Mouse (Mus musculus) embryonic facial prominence, embryonic 11.5 days (tissue): Measurements from ENCODE around the gene Copa. TPM values are rescaled to one million over a fixed set of nuclear protein-coding genes. Genes with fewer than 3 reads are reported as not detected.
A peak's percentile ranks its signal among the peaks of the same experiment; 100 is the strongest.

ENCODE experiments used
- ATAC-seq: fragments of 200-750 bp; cut with Nextera tagmentation; replicated peaks from 2 replicates; pipeline ENCODE4 v1.8.0; 2017; ENCODE audit warnings: low read depth; ENCODE audit not compliant: insufficient number of reproducible peaks, low FRiP score, low TSS enrichment
- DNase-seq: peaks from one replicate; pipeline ENCODE4 v3.0.0-alpha.2; 2015; ENCODE audit warnings: low spot score
- H3K27ac ChIP-seq: fragments of 300-500 bp; sonication (generic); replicated peaks from 2 replicates; pipeline ENCODE4 v1.5.1; 2014; ENCODE audit warnings: mild to moderate bottlenecking, low read depth, low read length, control low read depth
- H3K27me3 ChIP-seq: fragments of 300-500 bp; sonication (generic); 2 replicates; pipeline ENCODE4 v1.6.1; 2014; ENCODE audit warnings: mild to moderate bottlenecking, low read length, moderate library complexity, mixed read lengths; ENCODE audit not compliant: control insufficient read depth, insufficient read depth
- H3K36me3 ChIP-seq: fragments of 300-500 bp; sonication (generic); replicated peaks from 2 replicates; pipeline ENCODE4 v1.6.1; 2014; ENCODE audit warnings: low read depth, mild to moderate bottlenecking, low read length, moderate library complexity, mixed read lengths; ENCODE audit not compliant: control insufficient read depth, insufficient read depth
- H3K4me1 ChIP-seq: fragments of 300-500 bp; sonication (generic); 2 replicates; pipeline ENCODE4 v1.6.1; 2014; ENCODE audit warnings: low read length, mixed read lengths; ENCODE audit not compliant: control insufficient read depth, insufficient read depth
- H3K4me2 ChIP-seq: fragments of 300-500 bp; sonication (generic); 2 replicates; pipeline ENCODE4 v1.6.1; 2014; ENCODE audit warnings: low read depth, mild to moderate bottlenecking, control low read depth, low read length, moderate library complexity
- H3K4me3 ChIP-seq: fragments of 300-500 bp; sonication (generic); 2 replicates; pipeline ENCODE4 v1.5.1; 2014; ENCODE audit warnings: low read depth, low read length, control low read depth
- H3K9ac ChIP-seq: fragments of 300-500 bp; sonication (generic); replicated peaks from 2 replicates; pipeline ENCODE4 v1.6.1; 2014; ENCODE audit warnings: mild to moderate bottlenecking, control low read depth, low read length
- H3K9me3 ChIP-seq: fragments of 300-500 bp; sonication (generic); replicated peaks from 2 replicates; pipeline ENCODE4 v1.6.1; 2016; ENCODE audit warnings: mild to moderate bottlenecking, low read length, inconsistent platforms, mixed read lengths; ENCODE audit not compliant: control insufficient read depth
- WGBS: fragments of 180-500 bp; shearing (Covaris S2); extraction: QIAGEN DNeasy Blood & Tissue Kit; methylation state at CpG from one replicate; pipeline ENCODE4 v1.1.7; 2014; 5-methylcytosine and 5-hydroxymethylcytosine counted together
- polyA plus RNA-seq: library from polyadenylated mRNA; unstranded; fragments of >200 nt; fragmentation: Nextera tagmentation; extraction: Ambion mirVana; gene quantifications from 2 replicates; pipeline ENCODE4 v1.2.1, GENCODE M21; 2014

Gene Copa
- 185 and 186 TPM in 2 replicates for polyA plus RNA-seq

DNA sequence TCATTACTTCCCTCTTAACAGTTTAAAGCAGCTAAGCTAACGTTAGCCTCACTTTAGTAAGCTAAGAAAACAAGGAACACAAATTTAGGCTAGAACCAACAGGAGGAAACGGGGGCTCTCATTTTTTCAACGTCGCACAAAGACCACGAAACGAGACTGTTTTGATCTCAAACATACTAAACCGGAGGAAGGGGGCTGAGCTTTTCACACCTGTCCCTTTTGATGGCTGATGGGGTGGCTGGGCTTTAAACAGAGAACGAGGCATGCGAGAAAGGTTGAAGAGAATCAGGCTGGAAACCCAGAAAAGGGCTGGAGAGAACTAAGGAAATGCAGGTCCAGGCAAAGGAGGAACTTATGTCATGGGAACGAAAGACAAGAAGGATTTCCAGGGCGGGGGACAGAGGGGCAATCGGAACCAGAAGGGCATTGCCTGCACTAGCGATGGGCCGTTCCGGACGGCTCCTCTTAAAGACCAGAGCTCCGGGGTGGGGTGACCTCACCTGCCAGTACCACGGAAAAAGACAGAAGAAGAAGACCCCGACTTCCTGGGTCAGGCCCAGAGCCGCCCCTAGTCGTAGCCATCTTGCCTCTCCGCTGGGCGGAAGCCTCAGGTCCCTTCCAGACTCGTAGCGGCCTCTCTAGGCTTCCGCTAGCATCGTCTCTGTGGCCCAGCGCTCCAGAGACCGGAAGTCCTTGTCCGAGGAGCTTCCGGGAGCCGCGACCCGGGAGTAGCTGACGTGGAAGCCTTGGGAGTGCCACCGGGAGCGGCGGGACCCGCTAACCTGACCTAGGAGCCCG lies at the start of gene Copa, which contains the start of gene Ncstn:
Copa (plus strand) TSS at position 429 of the 798 bp plus-strand sequence.
Ncstn (minus strand) TSS at position 695 of the 798 bp plus-strand sequence.
- peak; percentile 96 for ATAC-seq
- WGBS = under 1% methylated on average over 40 of the region's 40 CpGs
- no peaks in the 10 kb centered on the region for H3K4me1 ChIP-seq

DNA sequence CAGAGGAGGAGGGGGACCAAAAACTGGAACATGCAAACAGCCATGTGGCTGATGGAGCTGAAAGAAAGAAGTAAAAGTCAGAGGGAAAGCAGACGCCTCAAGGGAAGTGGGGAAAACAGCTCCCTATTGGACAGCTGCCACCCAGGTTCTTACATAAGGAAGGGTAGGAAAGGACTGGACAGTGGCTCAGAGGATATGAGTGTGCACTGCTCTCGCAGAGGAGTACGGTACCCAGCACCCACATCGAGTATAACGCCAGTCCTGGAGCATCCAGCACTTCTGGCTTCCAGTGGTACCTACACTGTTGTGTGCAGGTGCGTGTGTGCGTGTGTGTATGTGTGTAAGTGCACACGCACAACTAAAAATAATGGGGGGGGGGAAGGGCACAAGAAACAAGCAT lies 35.9 kb upstream of the Copa start:
- H3K36me3 ChIP-seq = no peaks in the 10 kb centered on the region
- no peak for DNase-seq
- 72% methylated on average over 8 of the region's 8 CpGs for WGBS
- no peak overlapping the region for H3K9ac ChIP-seq
- no peaks in the 10 kb centered on the region; the same call in 1 of the 2 replicates for H3K27me3 ChIP-seq
- no peak overlapping the region for H3K4me3 ChIP-seq
- no peak overlapping the region for H3K27ac ChIP-seq
- no peak overlapping the region for H3K4me2 ChIP-seq
- H3K4me1 ChIP-seq = no peaks in the 10 kb centered on the region; the same call in 1 of the 2 replicates
- ATAC-seq = no peak
- H3K9me3 ChIP-seq = no peaks in the 10 kb centered on the region

More for the DNA sequence above, at the start of gene Copa, which contains the start of gene Ncstn:
- no peaks in the 10 kb centered on the region for H3K9me3 ChIP-seq
- peak within 1 kb of the TSS; percentile 47 for H3K4me2 ChIP-seq
- H3K9ac ChIP-seq = peak within 1 kb of the TSS; percentile 87
- H3K36me3 ChIP-seq = peaks cover 2% of the 10 kb centered on the region; the same call in 1 of the 2 replicates
- H3K4me3 ChIP-seq = peak within 1 kb of the TSS; percentile 92
- H3K27ac ChIP-seq = peak within 1 kb of the TSS; percentile 59
- H3K27me3 ChIP-seq = no peaks in the 10 kb centered on the region
- DNase-seq = peak; percentile 97

DNA sequence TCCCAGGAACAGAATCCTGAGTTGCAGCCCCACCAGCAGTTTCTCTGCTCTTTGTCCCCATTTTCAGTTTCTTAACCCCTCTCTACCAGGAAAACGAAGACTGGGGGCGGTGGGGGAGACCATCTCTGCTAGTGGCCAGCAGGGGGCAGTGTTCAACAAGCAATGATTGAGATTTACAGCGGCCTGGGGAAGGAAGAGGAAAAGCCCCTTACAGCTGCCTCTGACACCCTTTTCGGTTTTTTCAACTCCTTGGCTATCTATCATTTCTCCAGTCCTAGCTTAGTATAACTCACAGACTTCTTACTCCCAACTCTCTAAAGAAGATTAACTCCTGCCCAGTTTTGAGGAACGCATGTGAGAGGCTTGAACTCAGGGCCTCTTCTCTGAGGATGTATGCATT lies 35.4 kb upstream of the Copa start:
- WGBS = 16% methylated on average over 5 of the region's 5 CpGs
- H3K4me1 ChIP-seq = no peaks in the 10 kb centered on the region; the same call in 1 of the 2 replicates
- no peak overlapping the region for H3K4me2 ChIP-seq
- no peak overlapping the region for H3K4me3 ChIP-seq
- H3K36me3 ChIP-seq = no peaks in the 10 kb centered on the region
- H3K27ac ChIP-seq = no peak overlapping the region
- H3K9me3 ChIP-seq = no peaks in the 10 kb centered on the region
- DNase-seq (peak; percentile 90), ATAC-seq (peak; percentile 14; the same call in 1 of the 2 replicates)
- H3K27me3 ChIP-seq = peaks cover 2% of the 10 kb centered on the region; the same call in 1 of the 2 replicates
- H3K9ac ChIP-seq = no peak overlapping the region

DNA sequence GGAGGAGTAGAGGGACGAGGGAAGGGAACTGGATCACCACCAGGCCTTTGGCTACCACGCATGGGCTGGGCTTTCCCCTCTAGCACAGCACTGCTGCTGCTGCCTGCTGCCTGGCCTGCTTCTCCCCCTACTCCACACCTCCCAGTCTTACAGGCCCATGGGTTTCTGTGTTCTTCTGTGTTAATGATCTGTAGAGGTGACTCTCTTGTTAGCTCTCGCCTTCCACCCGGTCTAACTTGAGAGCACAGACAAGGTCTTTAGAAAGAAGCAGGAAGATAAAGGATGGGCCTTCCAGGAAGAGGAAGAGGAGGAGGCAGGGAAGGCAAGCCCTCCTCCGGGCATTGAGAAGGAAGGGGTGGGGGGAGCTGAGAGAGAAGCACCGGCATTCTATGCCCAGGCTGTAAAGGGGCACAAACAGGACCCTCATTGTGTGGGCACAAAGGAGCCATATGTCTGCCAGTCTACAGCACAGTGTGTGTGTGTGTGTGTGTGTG lies 34.0 kb upstream of the Copa start:
- H3K27ac ChIP-seq = no peak overlapping the region
- no peaks in the 10 kb centered on the region for H3K36me3 ChIP-seq
- H3K4me1 ChIP-seq = no peaks in the 10 kb centered on the region; the same call in none of the 2 replicates
- ATAC-seq = peak; percentile 40; the same call in 1 of the 2 replicates
- no peak overlapping the region for H3K4me3 ChIP-seq
- no peaks in the 10 kb centered on the region for H3K9me3 ChIP-seq
- no peak overlapping the region for H3K4me2 ChIP-seq
- H3K27me3 ChIP-seq = peaks cover 8% of the 10 kb centered on the region
- peak overlapping the region; percentile 10; the same call in 1 of the 2 replicates for H3K9ac ChIP-seq
- WGBS = 24% methylated on average over 6 of the region's 6 CpGs
- no peak for DNase-seq

DNA sequence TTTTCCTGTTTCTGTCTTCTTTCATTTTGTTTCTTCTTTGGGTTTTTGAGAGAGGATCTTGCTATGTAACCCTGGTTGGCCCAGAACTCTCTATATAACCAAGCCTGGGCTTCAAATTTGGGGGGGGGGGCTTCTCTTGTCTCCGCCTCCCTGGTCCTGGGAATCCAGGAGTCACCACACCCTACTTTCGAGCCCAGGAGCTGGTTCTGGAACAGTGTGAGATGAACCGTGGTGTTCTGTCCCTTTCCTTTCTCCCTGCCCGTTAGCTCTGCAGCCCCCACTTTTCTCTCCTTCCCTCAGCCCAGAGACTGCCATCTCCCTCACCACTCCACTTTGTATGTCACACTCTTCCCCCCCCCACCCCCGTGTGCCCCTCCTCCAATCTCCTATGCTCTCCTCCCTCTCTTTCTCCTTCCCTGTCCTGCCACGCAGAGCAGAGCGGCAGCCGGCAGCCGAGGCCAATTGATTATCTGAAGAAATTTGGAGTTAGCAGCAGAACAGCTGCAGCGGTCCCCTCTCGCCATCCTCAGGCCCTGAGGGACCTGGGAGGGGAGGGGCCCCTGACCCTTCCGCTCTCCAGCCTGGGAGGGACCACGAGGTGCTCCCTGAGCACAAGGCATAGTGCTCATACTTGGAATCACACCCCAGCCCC lies 33.1 kb upstream of the Copa start:
- Histone ChIP-seq H3K9me3 (no peaks in the 10 kb centered on the region), H3K4me3 (no peak overlapping the region), H3K27ac (peak overlapping the region; percentile 62), H3K4me2 (peak overlapping the region; percentile 19; the same call in 1 of the 2 replicates), H3K4me1 (peaks cover 3% of the 10 kb centered on the region), H3K27me3 (peaks cover 15% of the 10 kb centered on the region), H3K9ac (0 out of 2 replicates have a peak overlapping the region, but pooled peaks have one; percentile 9), H3K36me3 (no peaks in the 10 kb centered on the region)
- peak; percentile 29 for ATAC-seq
- WGBS = 16% methylated on average over 13 of the region's 13 CpGs
- peak; percentile 53 for DNase-seq

DNA sequence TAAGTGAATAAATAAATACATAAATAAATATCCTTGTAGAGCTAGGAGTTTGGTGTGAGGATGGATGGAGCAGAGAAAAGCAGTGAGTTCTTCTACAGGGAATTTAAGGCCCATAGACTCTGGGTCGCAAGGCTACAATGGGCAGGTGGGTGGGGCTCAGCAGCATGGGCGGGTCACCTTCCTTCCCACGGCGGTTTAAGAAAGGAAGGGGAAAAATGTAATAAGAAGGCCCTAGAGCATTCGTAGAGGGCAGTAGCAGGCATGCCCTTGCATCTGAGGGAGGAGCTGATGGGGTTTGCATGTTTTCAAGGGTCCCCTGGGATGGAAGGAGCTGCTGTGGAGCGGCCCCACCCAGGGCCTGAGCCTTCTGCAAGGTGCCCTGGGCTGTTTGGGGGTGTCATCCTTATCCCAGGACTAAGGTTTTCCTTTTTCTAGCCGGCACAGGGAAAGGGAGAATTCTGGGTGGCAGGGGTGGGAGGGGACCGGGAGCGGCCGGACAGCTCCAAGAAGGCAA lies 29.5 kb upstream of the Copa start:
- H3K27ac ChIP-seq = no peak overlapping the region
- H3K4me1 ChIP-seq = peaks cover 3% of the 10 kb centered on the region
- no peaks in the 10 kb centered on the region for H3K36me3 ChIP-seq
- H3K9me3 ChIP-seq = no peaks in the 10 kb centered on the region
- no peak for DNase-seq
- peaks cover 28% of the 10 kb centered on the region for H3K27me3 ChIP-seq
- H3K4me3 ChIP-seq = no peak overlapping the region
- H3K9ac ChIP-seq = no peak overlapping the region
- H3K4me2 ChIP-seq = peak overlapping the region; percentile 16; the same call in 1 of the 2 replicates
- no peak for ATAC-seq
- WGBS = 8% methylated on average over 10 of the region's 10 CpGs

DNA sequence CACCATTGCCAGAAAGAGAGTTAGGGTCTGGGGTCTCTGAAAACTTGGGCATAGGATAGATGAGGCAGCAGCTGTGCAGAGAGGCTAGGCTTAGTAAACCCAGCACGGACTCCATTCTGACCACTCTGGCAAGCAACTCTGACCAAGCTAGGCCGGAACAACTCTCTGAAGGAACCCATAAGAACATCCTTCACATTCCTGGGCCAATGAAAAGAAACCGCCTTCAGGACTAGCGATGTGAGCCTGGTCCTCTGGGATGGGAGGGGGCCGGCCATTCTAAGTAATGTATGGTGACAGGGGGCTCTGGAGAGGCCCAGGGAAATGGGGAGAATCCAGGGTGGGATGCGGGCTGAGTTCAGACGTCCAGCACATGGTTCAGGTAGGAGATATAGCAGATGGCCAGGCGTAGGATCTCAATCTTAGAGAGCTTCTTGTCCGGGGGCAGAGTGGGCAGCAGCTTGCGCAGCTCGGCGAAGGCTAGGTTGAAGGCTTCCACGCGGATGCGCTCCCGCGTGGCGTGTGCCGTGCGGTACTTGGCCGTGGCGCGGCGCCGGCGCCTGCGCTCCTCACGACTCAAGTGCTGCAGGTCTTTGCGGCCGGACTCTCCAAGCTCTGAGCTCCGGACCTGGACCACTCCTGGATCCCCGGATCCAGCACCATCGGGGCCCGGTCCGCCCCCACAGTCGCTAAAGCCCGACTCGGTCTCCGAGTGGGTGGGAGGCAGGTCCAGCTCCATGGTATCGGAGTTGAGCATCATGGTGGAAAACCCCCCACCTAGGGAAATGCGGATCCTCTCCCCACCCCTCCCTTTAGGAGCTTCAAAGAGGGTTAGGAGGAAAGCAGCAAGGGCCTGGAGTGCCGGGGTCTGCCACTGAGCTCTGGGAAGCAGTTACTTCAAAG lies 28.5 kb upstream of the Copa start:
- 2% methylated on average over 42 of the region's 42 CpGs for WGBS
- Histone ChIP-seq H3K27ac (no peak overlapping the region), H3K4me2 (peak overlapping the region; percentile 64), H3K4me3 (peak overlapping the region; percentile 31), H3K36me3 (no peaks in the 10 kb centered on the region), H3K9ac (peak overlapping the region; percentile 51), H3K4me1 (peaks cover 3% of the 10 kb centered on the region), H3K27me3 (peaks cover 28% of the 10 kb centered on the region), H3K9me3 (no peaks in the 10 kb centered on the region)
- DNase-seq (peak; percentile 26), ATAC-seq (no peak)
